Mouse (Mus musculus) CD4-positive helper T cell, adult 2 months (primary cell): ENCODE measurements around the gene Pkd1.

ENCODE experiments used
- DNase-seq: peaks from one replicate; pipeline ENCODE4 v3.0.0-alpha.2; 2012; ENCODE audit warnings: low read depth, missing footprints, low spot score

Gene Pkd1

DNA sequence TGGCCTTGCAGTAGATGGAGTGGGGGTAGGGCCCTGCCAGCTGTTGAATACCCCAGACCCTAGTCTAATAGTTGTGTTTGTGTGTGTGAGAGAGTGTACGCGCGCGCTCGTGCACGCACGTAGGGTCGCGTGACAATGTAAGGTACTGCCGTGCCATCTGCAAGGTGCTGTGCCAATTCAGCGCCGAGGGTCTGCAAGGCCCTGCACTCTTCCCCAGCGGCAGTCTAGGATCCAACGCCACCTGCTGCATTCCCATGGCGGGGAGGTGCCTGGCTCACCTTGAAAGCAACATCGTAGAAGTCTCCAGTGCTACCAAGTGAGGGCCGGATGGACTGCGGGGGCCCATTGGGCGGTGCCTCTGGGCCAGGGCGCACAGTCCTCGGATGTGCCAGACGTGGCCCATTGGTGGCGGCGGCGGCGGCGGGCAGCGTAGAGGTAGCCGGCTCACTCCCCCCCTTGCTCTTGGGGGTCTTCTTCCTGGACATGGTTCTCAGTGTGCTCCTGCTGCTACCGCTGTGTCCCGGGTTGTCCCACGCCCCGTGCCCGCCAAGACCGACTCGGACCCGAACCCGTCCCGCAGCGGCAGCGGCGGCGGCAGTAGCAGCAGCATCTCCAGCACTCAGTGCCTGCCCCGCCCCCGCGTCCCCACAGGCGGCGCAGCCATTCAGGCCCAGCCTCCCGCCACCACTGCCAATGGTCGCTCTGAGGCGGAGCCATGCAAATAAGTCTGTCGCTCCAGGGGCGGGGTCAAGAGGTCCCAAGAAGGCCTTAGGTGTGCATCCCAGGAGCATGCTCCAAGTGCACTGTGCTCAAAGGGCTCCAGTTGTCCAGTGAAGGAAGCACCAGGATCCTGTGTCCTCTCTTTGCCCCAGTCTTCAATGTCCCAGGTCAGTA, 16.3 kb upstream of the Pkd1 start:
- peak; percentile 85 for DNase-seq

DNA sequence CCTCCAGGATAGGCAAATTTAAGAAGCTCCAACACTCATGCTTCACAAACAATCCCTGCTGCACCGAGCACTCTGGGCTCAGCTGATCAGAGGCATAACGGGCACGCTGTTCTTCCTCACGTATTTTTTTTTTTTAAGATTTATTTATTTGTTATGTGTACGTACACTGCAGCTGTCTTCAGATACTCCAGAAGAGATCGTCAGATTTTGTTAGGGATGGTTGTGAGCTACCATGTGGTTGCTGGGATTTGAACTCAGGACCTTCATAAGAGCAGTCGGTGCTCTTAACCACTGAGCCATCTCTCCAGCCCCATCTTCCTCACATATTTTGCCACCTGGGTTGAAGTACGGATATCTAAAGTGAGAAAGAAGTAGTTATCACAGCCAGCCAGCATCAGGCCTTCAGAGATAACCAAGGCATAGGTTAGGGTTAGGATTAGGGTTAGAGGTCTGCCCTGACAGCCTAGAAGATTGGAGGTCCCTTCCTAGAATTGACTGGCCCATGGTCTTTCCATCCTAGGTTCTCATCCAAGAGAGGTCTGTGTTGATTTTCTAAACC, 15.4 kb upstream of the Pkd1 start, which contains the start of gene Rab26:
Gene Rab26, minus strand, starts transcription at position 51 of the 559 bp plus-strand sequence.
- no peak for DNase-seq

DNA sequence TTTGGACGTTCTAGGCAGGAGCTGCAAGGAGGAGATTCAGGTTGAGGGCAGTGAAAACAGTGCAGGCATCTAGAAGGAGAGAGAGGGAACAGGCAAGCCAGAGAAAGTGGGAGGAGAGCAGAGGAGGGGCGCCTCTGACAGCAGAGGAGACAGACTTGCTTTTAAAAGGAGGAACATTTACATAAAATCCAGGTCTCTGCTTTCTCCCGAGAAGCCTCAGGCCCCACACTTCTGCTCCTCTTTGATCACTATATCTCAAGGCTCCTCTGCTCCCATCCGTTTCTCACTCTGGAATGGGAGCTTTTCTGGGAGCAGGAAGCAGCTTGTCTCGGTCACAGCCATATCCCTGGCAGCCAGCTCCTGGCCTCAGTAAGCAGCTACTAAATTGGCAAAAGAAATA, 14.3 kb upstream of the Pkd1 start:
- DNase-seq = no peak

DNA sequence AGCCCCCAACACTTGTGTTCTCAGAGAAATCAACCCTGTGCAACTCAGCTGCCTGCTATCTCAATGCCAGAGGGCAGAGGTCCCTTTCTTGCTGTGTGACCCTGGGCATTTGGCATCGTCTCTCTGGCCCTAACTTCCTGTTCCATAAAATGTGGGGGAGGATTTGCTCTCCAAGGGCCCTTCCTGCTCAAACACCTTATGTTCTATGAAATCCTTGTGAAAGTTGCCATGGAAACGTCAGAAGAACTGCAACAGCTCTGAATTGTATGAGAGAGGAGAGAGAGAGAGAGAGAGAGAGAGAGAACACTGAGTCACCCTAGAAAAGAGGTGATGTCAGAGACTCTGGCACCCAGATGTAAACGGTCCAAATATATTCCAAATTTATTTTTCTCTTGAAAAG, 12.1 kb upstream of the Pkd1 start:
- no peak for DNase-seq

DNA sequence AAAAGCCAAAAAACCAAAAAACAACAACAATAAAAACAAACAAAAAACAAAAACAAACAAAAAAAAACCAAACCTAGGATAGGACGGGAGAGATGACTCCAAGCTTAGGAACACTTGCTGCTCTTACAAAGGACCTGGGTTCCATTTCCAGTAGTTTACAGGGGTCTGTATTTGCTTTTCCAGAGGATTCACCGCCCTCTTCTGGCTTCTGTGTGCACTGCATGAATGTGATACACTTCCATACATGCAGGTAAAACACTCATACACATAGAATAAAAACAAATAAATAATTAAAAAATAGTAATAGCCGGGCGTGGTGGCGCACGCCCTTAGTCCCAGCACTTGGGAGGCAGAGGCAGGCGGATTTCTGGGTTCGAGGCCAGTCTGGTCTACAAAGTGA, 10.7 kb upstream of the Pkd1 start:
- peak; percentile 39 for DNase-seq

DNA sequence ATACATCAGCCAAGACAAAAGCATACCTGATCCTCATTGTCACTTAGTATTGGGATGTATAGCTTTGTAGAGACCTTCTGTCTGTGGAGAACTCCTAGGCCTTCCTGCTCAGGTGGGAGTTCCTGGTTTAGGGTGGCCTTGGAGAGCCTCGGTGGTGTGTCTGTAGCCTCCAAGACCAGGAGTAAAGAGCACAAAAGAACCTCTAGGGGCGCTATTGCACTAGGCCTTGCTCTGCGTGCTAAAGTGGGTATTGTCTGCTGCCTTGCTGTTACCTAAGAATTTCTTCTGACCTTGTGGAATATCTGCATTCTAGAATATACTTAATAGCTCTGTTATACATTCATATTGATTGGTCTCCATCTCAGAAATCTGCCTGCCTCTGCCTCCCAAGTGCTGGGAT, 9.3 kb upstream of the Pkd1 start:
- peak; percentile 78 for DNase-seq

DNA sequence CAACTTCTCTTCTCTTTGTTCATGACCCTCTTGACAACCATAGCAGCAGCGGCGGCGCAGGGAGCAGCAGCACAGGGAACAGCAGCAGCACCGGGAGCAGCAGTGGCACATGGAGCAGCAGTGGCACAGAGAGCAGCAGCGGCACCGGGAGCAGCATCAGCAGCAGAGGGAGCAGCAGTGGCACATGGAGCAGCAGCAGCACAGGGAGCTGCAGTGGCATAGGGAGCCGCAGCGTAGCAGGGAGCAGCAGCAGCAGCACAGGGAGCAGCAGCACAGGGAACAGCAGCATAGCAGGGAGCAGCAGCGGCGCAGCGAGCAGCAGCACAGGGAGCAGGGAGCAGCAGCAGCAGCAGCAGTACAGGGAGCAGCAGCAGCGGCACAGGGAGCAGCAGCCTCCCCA, 5.0 kb upstream of the Pkd1 start:
- DNase-seq = no peak

DNA sequence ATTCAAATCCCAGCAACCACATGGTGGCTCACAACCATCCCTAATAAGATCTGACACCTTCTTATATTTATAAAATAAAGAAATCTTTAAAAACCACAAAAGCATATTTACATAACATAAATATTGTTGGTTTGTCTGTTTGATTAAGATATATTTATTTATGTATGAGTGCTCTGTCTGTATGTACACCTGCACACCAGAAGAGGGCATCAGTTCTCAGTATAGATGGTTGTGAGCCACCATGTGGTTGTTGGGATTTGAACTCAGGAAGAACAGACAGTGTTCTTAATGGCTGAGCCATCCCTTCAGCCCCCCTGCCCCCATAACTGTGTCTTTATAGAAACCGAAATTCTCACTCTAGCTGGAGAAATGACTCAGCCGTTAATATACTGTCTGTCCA, 4.4 kb upstream of the Pkd1 start:
- no peak for DNase-seq

DNA sequence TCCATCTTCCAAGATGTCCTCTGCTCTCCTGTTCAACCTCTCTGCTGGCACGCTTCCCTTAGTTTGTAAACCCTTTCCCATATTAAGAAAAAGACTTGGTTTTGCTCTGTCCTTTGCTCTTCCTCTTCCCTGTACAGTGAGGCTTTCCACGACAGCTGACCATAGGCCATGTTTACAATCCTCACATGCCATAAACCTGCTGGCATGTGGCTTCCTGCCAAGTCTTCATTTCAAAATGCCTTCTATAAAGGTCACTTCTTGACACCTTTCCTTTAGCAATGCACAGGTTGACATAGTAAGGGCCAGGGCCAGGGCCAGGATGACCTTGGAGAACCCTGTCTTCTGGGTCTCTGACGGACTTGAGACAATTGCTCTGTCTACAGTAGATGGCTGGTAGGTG, 3.4 kb upstream of the Pkd1 start:
- DNase-seq = no peak

DNA sequence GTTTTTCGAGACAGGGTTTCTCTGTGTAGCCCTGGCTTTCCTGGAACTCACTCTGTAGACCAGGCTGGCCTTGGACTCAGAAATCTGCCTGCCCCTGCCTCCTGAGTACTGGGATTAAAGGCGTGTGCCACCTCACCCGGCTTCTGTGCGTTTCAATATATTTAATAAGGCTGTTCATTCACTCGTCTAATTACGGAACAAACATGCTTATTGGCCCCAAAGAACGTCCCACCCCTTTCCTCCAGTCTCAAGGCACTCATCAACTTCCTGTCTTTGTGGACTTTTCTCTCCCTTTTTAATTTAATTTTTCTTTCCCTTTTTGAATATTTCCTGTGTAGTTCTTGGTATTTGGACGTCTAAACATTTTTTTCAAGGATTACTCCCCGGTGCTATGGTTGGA, 1.2 kb upstream of the Pkd1 start:
- peak; percentile 71 for DNase-seq

DNA sequence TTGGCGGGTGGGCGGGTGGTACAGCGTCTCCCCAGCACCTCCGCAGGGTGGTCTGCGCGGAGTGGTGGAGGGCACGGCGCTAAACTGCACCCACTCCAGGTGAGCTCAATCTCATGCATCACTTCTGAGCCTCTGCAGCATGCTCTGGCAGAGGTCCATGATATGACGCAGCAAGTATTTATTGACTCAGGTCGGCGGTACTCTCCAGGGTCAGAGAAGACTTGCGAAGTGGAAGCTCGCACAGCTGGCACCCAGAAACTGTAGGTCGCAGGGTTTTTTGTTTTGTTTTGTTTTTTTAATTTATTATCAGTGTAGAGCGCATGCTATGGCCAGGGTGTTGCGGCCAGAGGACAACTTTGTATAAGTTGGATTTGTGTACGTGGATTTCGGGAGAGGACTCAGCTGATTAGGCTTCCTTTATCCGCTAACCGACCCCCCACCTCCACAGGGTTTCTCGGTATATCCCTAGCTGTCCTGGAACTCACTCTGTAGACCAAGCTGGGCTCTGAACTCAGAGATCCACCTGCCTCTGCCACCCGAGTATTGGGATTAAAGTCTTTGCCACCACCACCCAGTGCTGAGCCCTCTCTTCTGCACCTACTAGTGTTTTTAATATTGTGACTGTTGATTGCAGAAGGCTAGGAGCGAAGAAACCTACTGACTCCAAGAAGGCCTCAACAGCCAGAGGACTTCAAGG, 565 bp upstream of the Pkd1 start:
- DNase-seq = peak; percentile 81

DNA sequence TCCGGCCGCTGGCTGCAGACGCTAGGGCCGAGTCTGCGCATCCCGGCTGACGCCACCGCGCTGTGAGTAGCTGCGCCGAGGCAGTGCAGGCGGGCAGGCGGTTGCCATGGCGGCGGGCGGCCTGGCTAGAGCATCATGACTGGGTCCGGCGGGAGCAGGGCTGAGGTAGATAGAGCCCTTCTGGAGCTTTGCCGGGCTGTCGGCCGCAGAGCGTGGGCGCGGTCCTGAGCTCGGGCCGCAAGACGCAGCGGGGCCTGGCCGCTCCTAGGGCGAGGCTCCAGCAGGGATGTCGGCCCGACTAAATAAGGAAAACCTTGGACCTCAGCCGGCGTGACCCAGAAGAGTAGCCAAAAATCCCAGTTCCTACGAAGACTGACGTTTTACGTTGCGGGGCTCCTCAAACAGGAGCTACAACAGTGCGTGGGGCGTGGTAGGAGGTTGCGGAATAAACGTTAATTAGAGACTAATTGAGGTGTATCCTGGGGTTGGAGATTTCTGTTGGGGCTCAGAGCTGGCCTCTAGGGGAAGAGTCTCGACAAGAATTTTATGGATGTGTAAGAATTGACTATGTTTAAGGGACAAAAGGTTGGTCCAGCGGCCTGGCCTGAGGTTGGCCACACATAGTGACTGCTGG, 899 bp downstream of the Pkd1 start:
- DNase-seq = no peak

DNA sequence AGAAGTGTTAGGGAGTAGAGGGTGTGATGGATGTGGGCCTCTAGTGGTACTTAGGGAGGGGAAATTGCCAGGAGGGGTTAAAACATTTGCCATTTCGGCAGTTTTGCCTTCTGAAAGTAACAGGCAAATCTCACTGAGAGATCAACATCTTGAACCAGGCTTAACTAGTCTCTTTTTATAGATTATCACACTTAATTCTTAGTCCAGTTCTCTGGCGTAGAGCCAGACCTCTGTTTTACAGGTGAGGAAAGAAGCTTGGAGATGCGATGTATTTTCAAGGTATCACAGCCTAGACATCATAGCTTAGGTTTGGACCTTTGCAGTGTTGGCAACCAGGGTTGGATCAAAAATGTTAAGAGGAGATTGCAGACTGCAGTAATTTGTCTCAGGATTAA, 1.4 kb downstream of the Pkd1 start:
- DNase-seq = no peak

DNA sequence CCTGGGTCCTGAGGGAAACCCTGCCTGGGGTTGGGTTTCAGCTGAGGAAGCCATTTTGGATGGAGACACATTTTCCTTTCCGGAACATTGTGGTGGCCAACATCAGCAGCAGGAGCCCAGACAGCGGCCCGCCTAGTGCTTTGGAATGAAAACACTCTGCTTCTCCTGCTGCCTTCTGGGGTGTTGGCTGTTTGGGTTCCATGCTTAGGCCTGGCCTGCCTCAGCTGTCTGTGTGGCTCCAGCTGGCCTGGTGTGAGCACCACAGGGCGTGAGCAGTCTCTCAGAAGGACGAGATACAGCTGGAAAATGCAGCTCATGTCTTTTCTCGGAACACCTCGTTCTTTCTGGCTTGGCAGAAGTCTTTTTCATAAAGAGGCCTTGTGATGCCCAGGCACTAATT, 7.5 kb downstream of the Pkd1 start:
- DNase-seq = no peak

DNA sequence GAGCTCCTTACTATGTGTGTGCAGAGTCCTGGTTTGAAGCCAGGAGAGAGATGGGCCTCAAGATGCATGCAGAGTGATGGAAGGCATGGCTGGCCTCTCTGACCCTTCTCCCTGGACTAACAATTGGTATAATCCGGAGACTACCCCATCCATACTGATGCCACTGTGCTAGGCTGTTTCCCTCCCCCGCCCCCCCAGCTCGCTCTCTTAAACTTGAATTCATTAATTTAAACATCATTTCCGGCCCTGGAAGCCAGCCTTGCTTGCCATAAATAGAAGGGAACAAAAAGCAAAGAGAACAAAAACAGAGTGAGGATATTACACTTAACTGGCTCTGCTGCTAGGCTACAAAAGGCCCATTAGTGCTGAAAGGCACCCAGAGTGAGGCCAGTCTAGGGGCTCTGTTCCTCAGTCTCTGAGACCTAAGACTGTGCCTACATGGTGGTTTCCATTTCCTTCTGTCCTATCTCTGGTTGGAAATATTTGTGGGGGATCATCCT, 9.0 kb downstream of the Pkd1 start:
- no peak for DNase-seq

DNA sequence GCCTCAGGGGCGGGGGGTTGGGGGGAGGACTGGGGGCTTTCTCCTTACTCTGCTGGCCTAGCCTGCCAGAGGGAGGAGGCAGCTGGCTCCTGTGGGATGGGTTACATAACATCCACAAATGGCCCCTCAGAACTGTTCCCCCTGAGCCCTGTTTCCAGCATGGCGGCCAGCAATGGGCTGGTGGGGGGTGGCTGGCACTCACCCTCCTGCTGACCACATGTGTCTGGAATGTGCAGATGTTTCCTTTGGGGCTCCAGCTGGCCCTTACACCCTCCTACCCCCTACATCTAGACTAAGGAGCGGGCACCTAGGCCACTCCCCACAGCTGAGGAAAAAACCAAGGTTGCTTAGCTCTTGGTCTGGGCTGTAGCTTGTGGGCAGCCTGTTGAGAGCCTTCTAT, 9.5 kb downstream of the Pkd1 start:
- no peak for DNase-seq

DNA sequence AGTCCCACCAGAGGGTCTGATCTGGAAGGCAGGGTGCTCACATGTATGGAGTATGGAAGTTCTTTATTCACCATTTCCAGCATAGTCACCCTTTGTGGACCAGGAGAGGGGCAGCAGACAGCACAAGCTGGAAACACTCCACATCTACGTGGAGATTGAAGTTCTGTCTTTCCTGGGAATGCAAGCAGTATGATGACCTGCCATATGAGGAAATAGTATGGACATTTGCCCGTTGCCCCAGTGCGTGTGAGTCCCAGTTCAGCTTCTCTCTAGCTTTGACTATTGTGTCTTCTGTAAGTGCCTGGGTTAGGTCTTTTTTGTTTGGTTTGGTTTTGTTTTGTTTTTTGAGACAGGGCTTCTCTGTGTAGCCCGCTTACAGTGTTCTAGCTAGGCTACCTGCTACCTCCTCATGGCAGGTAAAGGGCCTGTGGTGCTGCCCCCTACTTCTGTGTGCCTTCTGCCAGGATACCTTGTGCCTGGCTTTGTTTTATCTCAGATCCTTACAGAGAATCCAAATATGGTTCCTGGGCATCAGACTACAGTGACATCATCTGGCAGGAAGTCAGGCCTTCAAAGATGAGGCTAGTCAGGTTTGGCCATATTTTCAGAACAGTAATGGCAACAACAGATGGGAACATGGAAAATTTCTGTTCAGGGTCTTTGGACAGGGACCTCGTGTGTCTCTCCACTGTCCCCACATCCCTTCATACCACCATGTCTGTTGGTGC, 10.8 kb downstream of the Pkd1 start:
- DNase-seq = no peak

DNA sequence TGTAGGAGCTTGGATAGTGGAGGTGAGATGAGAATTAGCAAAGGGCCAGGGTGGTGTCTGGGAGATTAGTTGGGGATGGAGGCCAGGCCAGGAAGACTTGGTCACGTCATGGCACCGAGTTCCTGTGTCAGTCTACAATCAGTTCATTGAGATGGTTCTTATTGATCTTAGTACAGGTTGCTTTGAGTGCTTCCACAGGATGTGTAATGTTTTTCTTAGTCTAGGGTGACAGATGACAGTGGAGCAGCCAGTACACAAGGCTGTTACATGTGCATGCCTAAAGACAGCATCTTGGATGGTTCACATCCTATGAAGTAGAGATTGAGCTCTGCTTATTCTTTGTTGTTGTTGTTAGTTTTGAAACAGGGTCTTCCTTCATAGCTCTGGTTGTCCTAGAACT, 12.0 kb downstream of the Pkd1 start:
- no peak for DNase-seq

DNA sequence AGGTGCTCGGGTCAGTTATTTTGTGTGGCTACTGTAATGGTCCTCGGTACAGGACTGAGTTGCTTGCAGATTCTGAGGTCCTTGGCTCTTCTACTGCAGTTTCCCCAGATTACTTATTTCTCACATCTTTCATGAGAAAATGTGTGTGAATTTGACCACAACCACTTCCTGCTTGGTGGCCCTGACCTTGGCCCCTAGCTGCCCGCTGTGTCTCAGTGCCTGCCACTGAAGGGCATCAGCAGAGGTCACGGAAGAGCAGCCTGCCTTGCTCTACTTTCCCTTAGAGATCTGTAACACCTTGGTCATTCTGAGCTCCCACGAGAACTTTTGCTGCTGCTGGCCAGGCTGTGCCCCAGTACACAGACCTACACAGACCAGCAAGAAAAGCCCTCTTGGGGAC, 14.0 kb downstream of the Pkd1 start:
- DNase-seq = no peak

DNA sequence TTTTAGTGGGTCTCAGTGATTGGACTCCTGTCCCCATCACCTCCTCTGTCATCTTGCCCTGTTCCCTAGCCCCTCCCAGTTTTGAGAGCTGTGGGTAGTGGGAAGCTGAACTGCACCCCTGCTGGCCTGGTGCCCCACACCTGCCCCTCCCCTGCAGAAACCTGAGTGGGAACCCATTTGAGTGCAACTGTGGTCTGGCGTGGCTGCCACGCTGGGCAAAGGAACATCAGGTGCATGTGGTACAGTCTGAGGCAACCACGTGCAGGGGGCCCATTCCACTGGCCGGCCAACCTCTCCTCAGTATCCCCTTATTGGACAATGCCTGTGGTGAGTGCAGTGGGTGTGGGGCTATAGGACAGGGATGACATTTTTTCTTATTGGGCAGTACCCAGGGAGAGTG, 14.8 kb downstream of the Pkd1 start:
- no peak for DNase-seq

DNA sequence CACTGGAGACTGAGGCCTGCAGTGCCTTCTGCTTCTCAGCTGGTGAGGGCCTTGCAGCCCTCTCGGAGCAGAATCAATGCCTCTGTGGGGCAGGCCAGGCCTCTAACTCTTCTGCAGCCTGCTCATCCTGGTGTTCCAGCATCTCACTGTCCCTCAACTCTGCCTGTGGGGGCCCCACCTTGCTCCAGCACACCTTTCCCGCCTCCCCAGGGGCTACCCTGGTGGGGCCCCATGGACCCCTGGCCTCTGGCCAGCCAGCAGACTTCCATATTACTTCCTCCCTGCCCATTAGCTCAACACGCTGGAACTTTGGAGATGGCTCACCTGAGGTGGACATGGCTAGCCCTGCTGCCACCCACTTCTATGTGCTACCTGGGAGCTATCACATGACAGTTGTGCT, 15.5 kb downstream of the Pkd1 start:
- DNase-seq = no peak
